ENCODE assay signal across 23 mouse cellular contexts in genomic region chr8:113878411-113879006, GRCm38 (mm10). TPM values are rescaled to one million over a fixed set of nuclear protein-coding genes. Genes with fewer than 3 reads are reported as not detected.
"Had no signal": no experiment of that assay in that cellular context is flagged by ENCODE, and none has a peak within 500 bp of the region (broad histone marks: within the 10 kb centered on the region; RNA-seq: fewer than 3 reads in every experiment).

No protein-coding gene starts in this region.

- H3K4me3 ChIP-seq: limb, embryonic 12.5 days; limb, embryonic 15.5 days; lung, embryonic 15.5 days; midbrain, embryonic 12.5 days; midbrain, embryonic 15.5 days; myocyte had no signal

- H3K4me2 ChIP-seq: limb, embryonic 12.5 days; limb, embryonic 15.5 days; liver, embryonic 11.5 days; lung, embryonic 15.5 days; midbrain, embryonic 12.5 days; midbrain, embryonic 15.5 days had no signal

- DNase-seq: kidney, adult 18-20 months; kidney, adult 9 months; kidney, postnatal 36 days; left cerebral cortex, postnatal 4 days; liver, postnatal 0 days; lung, postnatal 14 days; lung, postnatal 4 days; thymus, adult 2 months; thymus, postnatal 14 days; thymus, postnatal 4 days had no signal

- H3K9ac ChIP-seq: limb, embryonic 12.5 days; limb, embryonic 15.5 days; liver, embryonic 14.5 days; liver, postnatal 0 days; lung, embryonic 15.5 days; midbrain, embryonic 12.5 days; midbrain, embryonic 15.5 days had no signal

- H3K27me3 ChIP-seq: limb, embryonic 12.5 days; limb, embryonic 15.5 days; lung, embryonic 15.5 days; midbrain, embryonic 15.5 days had no signal

- H3K4me1 ChIP-seq: limb, embryonic 12.5 days; lung, embryonic 15.5 days; midbrain, embryonic 12.5 days; midbrain, embryonic 15.5 days had no signal

- H3K9me3 ChIP-seq: limb, embryonic 12.5 days; limb, embryonic 15.5 days; lung, embryonic 15.5 days; midbrain, embryonic 12.5 days; midbrain, embryonic 15.5 days had no signal

- H3K36me3 ChIP-seq: limb, embryonic 12.5 days; limb, embryonic 15.5 days; lung, embryonic 15.5 days; midbrain, embryonic 12.5 days; midbrain, embryonic 15.5 days had no signal

- ATAC-seq: liver, postnatal 0 days; midbrain, embryonic 15.5 days had no signal

- H3K27ac ChIP-seq: kidney, postnatal 0 days; limb, embryonic 12.5 days; limb, embryonic 15.5 days; liver, embryonic 14.5 days; lung, embryonic 15.5 days; midbrain, embryonic 12.5 days; midbrain, embryonic 15.5 days had no signal

RNA-seq across cellular contexts. Expression of gene Adamts18, which starts 30.0 kb away (rescaled TPM):
- total RNA-seq: megakaryocyte progenitor cell, adult 5-6 weeks; megakaryocyte-erythroid progenitor cell, adult 5-6 weeks; monocyte, adult 5-6 weeks had no signal
- polyA plus RNA-seq: liver, postnatal 0 days; myocyte; spleen, adult 2 months had no signal
